Mouse (Mus musculus): ENCODE measurements around the gene D630045J12Rik. TPM values are rescaled to one million over a fixed set of nuclear protein-coding genes. Genes with fewer than 3 reads are reported as not detected.

The D630045J12Rik gene
- polyA plus RNA-seq, 1 experiment from 2014 or later: 10.4 TPM

DNA sequence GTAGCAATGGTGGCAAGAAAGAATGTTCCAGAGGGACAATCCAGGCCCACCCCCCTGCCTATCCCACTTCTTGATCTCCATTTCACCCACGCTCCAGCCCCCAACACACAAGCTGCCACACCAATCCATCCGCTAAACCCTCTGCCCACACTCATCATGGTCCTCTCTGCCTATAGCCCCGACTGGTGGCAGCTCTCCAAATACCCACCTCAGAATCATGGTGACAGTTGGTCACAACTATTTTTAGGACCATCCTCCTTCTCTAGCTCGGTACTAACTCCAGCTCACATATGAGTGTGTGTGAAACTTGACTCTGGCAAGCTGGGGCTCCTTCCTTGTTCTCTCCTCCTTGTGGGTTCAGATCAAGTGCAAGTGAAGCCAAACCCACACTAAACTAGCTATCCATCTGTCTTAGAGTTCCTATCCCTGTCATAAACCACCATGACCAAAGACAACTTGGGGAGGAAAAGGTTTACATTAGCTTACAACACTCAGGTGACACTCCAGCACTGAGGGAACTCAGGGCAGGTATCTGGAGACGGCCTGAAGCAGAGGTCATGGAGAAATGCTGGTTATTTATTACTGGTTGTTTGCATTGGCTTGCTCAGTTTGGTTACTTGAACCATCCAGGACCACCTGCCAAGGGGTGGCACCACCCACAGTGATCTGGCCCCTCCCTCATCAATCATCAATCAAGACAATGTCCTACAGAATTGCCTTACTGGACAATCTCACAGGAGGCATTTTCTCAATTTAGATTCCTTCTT, 9.8 kb upstream of the D630045J12Rik start:
- no peaks in the 10 kb centered on the region for H3K27me3 ChIP-seq (replicated peaks; ENCODE audit: control insufficient read depth, insufficient read depth, low read length)
- no peaks in the 10 kb centered on the region for H3K36me3 ChIP-seq (ENCODE audit: control insufficient read depth, insufficient read depth, low read length)
- H3K9ac ChIP-seq (ENCODE audit: low read depth, low read length): no peak overlapping the region
- H3K4me2 ChIP-seq (ENCODE audit: low read length): no peak overlapping the region
- no peak overlapping the region for H3K4me3 ChIP-seq (ENCODE audit: low read length)
- H3K4me1 ChIP-seq (ENCODE audit: control insufficient read depth, insufficient read depth, low read depth, low read length): no peaks in the 10 kb centered on the region
- 78% methylated on average over 5 of the region's 5 CpGs for WGBS
- H3K9me3 ChIP-seq (ENCODE audit: control insufficient read depth, low read length): no peaks in the 10 kb centered on the region
- no peak for ATAC-seq
- no peak overlapping the region for H3K27ac ChIP-seq (ENCODE audit: low read depth, low read length)

- H3K36me3 ChIP-seq (ENCODE audit: control insufficient read depth, insufficient read depth, low read length): no peaks in the 10 kb centered on the region
- H3K4me2 ChIP-seq (ENCODE audit: low read length): no peak overlapping the region
- H3K9me3 ChIP-seq (ENCODE audit: control insufficient read depth, low read length): no peaks in the 10 kb centered on the region
- H3K4me1 ChIP-seq (ENCODE audit: control insufficient read depth, insufficient read depth, low read depth, low read length): no peaks in the 10 kb centered on the region
- H3K27ac ChIP-seq (ENCODE audit: low read depth, low read length): no peak overlapping the region
- H3K27me3 ChIP-seq (replicated peaks; ENCODE audit: control insufficient read depth, insufficient read depth, low read length): no peaks in the 10 kb centered on the region
- no peak for ATAC-seq
- no peak overlapping the region for H3K9ac ChIP-seq (ENCODE audit: low read depth, low read length)
- H3K4me3 ChIP-seq (ENCODE audit: low read length): no peak overlapping the region
- WGBS: 69% methylated on average over 4 of the region's 4 CpGs
Observed at GRCm38 (mm10) chr6:38261877-38262276, 8.1 kb upstream of the D630045J12Rik start.

GRCm38 (mm10) chr6:38257506-38257905, 3.7 kb upstream of the D630045J12Rik start:
- Histone ChIP-seq H3K27me3 (replicated peaks; ENCODE audit: control insufficient read depth, insufficient read depth, low read length) (no peaks in the 10 kb centered on the region), H3K9me3 (ENCODE audit: control insufficient read depth, low read length) (no peaks in the 10 kb centered on the region), H3K27ac (ENCODE audit: low read depth, low read length) (no peak overlapping the region), H3K36me3 (ENCODE audit: control insufficient read depth, insufficient read depth, low read length) (no peaks in the 10 kb centered on the region), H3K4me1 (ENCODE audit: control insufficient read depth, insufficient read depth, low read depth, low read length) (peaks cover 5% of the 10 kb centered on the region), H3K4me3 (ENCODE audit: low read length) (no peak overlapping the region), H3K9ac (ENCODE audit: low read depth, low read length) (no peak overlapping the region), H3K4me2 (ENCODE audit: low read length) (no peak overlapping the region)
- ATAC-seq: no peak
- 92% methylated on average over 8 of the region's 8 CpGs for WGBS

- peaks cover 12% of the 10 kb centered on the region for H3K4me1 ChIP-seq (ENCODE audit: control insufficient read depth, insufficient read depth, low read depth, low read length)
- no peak overlapping the region for H3K9ac ChIP-seq (ENCODE audit: low read depth, low read length)
- H3K27me3 ChIP-seq (replicated peaks; ENCODE audit: control insufficient read depth, insufficient read depth, low read length): no peaks in the 10 kb centered on the region
- H3K9me3 ChIP-seq (ENCODE audit: control insufficient read depth, low read length): no peaks in the 10 kb centered on the region
- WGBS: 91% methylated on average over 4 of the region's 4 CpGs
- no peak overlapping the region for H3K27ac ChIP-seq (ENCODE audit: low read depth, low read length)
- H3K36me3 ChIP-seq (ENCODE audit: control insufficient read depth, insufficient read depth, low read length): no peaks in the 10 kb centered on the region
- no peak for ATAC-seq
- H3K4me2 ChIP-seq (ENCODE audit: low read length): no peak overlapping the region
- H3K4me3 ChIP-seq (ENCODE audit: low read length): no peak overlapping the region
Observed at GRCm38 (mm10) chr6:38256793-38257192, 3.0 kb upstream of the D630045J12Rik start.

DNA sequence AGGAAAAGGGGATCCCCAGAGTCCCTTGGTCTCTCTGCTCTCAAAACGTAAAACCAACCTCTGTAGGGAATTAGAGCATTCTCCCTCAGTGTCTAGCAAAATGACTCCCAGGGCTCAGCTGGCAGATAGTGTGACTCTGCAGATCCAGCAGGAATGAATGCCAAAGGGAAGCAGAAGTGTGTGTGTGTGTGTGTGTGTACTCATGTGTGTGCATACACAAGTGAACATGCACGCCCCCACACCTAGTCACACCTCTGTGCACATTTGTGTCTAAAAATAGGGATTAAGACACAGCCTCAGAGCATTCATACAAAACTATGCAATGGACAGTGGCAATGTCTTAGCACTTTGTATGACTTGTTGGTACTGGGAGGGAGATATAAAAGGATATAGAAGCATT, 2.0 kb upstream of the D630045J12Rik start:
- WGBS: 58% methylated on average over 2 of the region's 2 CpGs
- no peaks in the 10 kb centered on the region for H3K9me3 ChIP-seq (ENCODE audit: control insufficient read depth, low read length)
- no peak for ATAC-seq

DNA sequence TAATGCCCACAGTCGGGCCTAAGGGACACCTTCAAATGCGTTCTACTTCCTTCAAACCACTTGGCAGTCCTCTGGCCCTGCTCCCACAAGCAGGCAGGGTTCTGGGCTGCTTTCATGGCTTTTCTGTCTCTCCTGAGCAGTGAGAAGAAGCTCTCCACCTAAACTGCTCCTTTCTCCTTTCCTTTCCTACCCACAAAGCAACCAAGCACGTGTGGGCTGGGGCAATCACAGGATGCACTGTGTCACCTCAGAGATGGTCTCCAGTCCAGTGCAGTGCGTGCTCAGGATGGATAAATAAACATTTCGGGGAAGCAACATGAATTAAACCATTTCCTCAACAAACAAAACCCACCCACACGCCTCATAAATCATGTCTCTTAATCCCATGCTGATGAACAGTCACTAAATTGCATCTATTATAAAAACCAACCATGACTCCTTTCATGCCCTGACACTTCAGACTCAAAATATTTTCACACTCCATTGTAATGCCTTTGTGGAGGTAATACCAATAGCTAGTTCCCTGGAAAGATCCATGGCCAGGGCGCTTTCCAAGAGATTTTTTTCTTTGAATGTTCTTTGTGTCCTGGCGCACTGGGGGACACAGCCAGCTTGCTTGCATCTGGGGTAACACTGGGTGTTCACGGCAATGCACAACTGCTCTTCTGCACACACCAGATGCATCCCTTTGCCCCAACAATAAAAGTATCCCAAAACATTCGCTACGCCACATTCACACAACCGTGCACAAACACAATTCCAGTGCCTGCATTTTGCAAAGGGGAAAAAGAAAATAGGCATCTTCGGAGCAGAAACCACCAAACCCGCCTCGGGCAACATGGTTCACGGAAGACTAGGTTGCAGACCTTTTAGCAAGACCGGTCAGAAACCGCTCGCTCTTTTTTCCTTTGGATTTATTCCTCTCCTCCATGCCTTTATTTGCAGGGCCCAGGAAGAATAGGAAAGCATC, 758 bp downstream of the D630045J12Rik start:
- H3K36me3 ChIP-seq (ENCODE audit: control insufficient read depth, insufficient read depth, low read length): no peaks in the 10 kb centered on the region
- peaks cover 26% of the 10 kb centered on the region for H3K4me1 ChIP-seq (ENCODE audit: control insufficient read depth, insufficient read depth, low read depth, low read length)
- H3K4me3 ChIP-seq (ENCODE audit: low read length): peak overlapping the region; percentile 92
- no peaks in the 10 kb centered on the region for H3K27me3 ChIP-seq (replicated peaks; ENCODE audit: control insufficient read depth, insufficient read depth, low read length)
- H3K9ac ChIP-seq (ENCODE audit: low read depth, low read length): peak overlapping the region; percentile 99
- 2% methylated on average over 19 of the region's 19 CpGs for WGBS
- H3K27ac ChIP-seq (ENCODE audit: low read depth, low read length): peak overlapping the region; percentile 98
- ATAC-seq: peak; percentile 25
- H3K4me2 ChIP-seq (ENCODE audit: low read length): peak overlapping the region; percentile 82
- H3K9me3 ChIP-seq (ENCODE audit: control insufficient read depth, low read length): no peaks in the 10 kb centered on the region

More for the DNA sequence above, 2.0 kb upstream of the D630045J12Rik start:
- Histone ChIP-seq H3K9ac (ENCODE audit: low read depth, low read length) (no peak overlapping the region), H3K4me3 (ENCODE audit: low read length) (no peak overlapping the region), H3K4me1 (ENCODE audit: control insufficient read depth, insufficient read depth, low read depth, low read length) (peaks cover 21% of the 10 kb centered on the region), H3K27ac (ENCODE audit: low read depth, low read length) (no peak overlapping the region), H3K36me3 (ENCODE audit: control insufficient read depth, insufficient read depth, low read length) (no peaks in the 10 kb centered on the region), H3K27me3 (replicated peaks; ENCODE audit: control insufficient read depth, insufficient read depth, low read length) (no peaks in the 10 kb centered on the region), H3K4me2 (ENCODE audit: low read length) (no peak overlapping the region)

DNA sequence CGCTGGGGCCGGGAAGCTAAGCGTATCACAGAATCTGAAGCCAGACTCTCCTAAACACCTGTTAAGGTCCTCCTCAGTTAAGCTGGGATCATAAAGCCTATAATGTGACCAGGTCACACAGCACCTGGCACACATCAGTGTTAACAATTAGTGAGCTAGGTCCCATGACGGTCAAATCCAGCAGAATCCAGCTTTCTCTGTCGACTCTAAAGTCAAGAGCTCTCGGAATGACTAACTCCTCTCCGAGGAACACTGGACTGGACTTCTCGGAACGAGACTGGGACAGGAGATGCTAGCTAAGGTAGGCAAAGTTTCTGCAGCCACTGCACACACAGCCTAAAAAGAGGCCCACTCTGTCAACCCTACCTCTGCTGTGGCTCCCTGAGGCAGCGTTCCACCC, 1.7 kb downstream of the D630045J12Rik start:
- 56% methylated on average over 10 of the region's 10 CpGs for WGBS
- peak overlapping the region; percentile 99 for H3K9ac ChIP-seq (ENCODE audit: low read depth, low read length)
- peak overlapping the region; percentile 82 for H3K4me2 ChIP-seq (ENCODE audit: low read length)
- ATAC-seq: no peak
- H3K27ac ChIP-seq (ENCODE audit: low read depth, low read length): peak overlapping the region; percentile 98
- no peaks in the 10 kb centered on the region for H3K27me3 ChIP-seq (replicated peaks; ENCODE audit: control insufficient read depth, insufficient read depth, low read length)
- H3K36me3 ChIP-seq (ENCODE audit: control insufficient read depth, insufficient read depth, low read length): no peaks in the 10 kb centered on the region
- peaks cover 26% of the 10 kb centered on the region for H3K4me1 ChIP-seq (ENCODE audit: control insufficient read depth, insufficient read depth, low read depth, low read length)
- H3K9me3 ChIP-seq (ENCODE audit: control insufficient read depth, low read length): no peaks in the 10 kb centered on the region
- H3K4me3 ChIP-seq (ENCODE audit: low read length): peak overlapping the region; percentile 92

DNA sequence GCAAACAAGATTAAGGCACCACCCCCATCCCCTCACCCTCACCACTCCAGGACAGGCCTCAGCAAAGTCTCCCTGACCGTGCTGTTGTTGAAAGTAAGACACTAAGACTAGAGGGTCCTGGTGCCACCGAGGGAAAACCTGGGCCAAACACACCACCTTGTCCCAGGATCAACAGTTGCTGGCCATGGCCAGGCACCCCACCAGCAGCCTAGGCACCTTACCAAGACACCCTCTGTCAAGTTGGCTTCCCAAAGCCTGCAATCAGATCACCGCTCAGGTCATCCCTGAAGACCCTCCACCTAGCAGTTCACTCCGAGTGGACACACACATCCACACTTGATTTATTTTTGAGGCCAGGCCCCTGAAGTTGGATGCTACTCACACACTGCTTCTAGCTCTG, 2.3 kb downstream of the D630045J12Rik start:
- Histone ChIP-seq H3K9ac (ENCODE audit: low read depth, low read length) (peak overlapping the region; percentile 2), H3K4me2 (ENCODE audit: low read length) (peak overlapping the region; percentile 82), H3K9me3 (ENCODE audit: control insufficient read depth, low read length) (no peaks in the 10 kb centered on the region), H3K36me3 (ENCODE audit: control insufficient read depth, insufficient read depth, low read length) (no peaks in the 10 kb centered on the region), H3K4me1 (ENCODE audit: control insufficient read depth, insufficient read depth, low read depth, low read length) (peaks cover 26% of the 10 kb centered on the region), H3K27ac (ENCODE audit: low read depth, low read length) (no peak overlapping the region), H3K27me3 (replicated peaks; ENCODE audit: control insufficient read depth, insufficient read depth, low read length) (no peaks in the 10 kb centered on the region), H3K4me3 (ENCODE audit: low read length) (peak overlapping the region; percentile 6)
- WGBS: 62% methylated on average over 4 of the region's 4 CpGs
- no peak for ATAC-seq

- ATAC-seq: no peak
- H3K9ac ChIP-seq (ENCODE audit: low read depth, low read length): no peak overlapping the region
- no peak overlapping the region for H3K4me3 ChIP-seq (ENCODE audit: low read length)
- H3K27ac ChIP-seq (ENCODE audit: low read depth, low read length): no peak overlapping the region
- H3K4me2 ChIP-seq (ENCODE audit: low read length): no peak overlapping the region
- no peaks in the 10 kb centered on the region for H3K9me3 ChIP-seq (ENCODE audit: control insufficient read depth, low read length)
- H3K4me1 ChIP-seq (ENCODE audit: control insufficient read depth, insufficient read depth, low read depth, low read length): peaks cover 29% of the 10 kb centered on the region
- WGBS: 83% methylated on average over 4 of the region's 4 CpGs
- H3K27me3 ChIP-seq (replicated peaks; ENCODE audit: control insufficient read depth, insufficient read depth, low read length): no peaks in the 10 kb centered on the region
- H3K36me3 ChIP-seq (ENCODE audit: control insufficient read depth, insufficient read depth, low read length): no peaks in the 10 kb centered on the region
Observed at GRCm38 (mm10) chr6:38247362-38247761, 6.4 kb downstream of the D630045J12Rik start.

Data from hindbrain, embryonic 16.5 days (tissue).